Mouse (Mus musculus): ENCODE measurements at regions not wholly inside any gene's neighbourhood (a gene's known extent, or its start where the extent isn't known, plus 50 kb on each side); places are given as distances from the start of the nearest gene placed in this dataset.

- WGBS = 68% methylated on average over 3 of the region's 3 CpGs
- ATAC-seq (ENCODE audit: insufficient read depth, low FRiP score, low read depth) = no peak
- Histone ChIP-seq H3K27me3 (replicated peaks) (no peaks in the 10 kb centered on the region), H3K36me3 (no peaks in the 10 kb centered on the region), H3K9ac (no peak overlapping the region), H3K4me1 (no peaks in the 10 kb centered on the region), H3K9me3 (no peaks in the 10 kb centered on the region), H3K27ac (no peak overlapping the region), H3K4me2 (no peak overlapping the region), H3K4me3 (replicated peaks) (no peak overlapping the region)
Observed at GRCm38 (mm10) chr10:118501571-118501970, 60.7 kb downstream of the Ifng start.

GRCm38 (mm10) chr10:118504811-118505210 lies 64.0 kb downstream of the Ifng start:
- no peak overlapping the region for H3K4me3 ChIP-seq (replicated peaks)
- no peak overlapping the region for H3K27ac ChIP-seq
- no peak overlapping the region for H3K4me2 ChIP-seq
- H3K9ac ChIP-seq = no peak overlapping the region
- 59% methylated on average over 4 of the region's 4 CpGs for WGBS
- H3K4me1 ChIP-seq = no peaks in the 10 kb centered on the region
- no peaks in the 10 kb centered on the region for H3K36me3 ChIP-seq
- H3K27me3 ChIP-seq (replicated peaks) = no peaks in the 10 kb centered on the region
- no peak for ATAC-seq (ENCODE audit: insufficient read depth, low FRiP score, low read depth)
- no peaks in the 10 kb centered on the region for H3K9me3 ChIP-seq

- ATAC-seq (ENCODE audit: insufficient read depth, low FRiP score, low read depth) = no peak
- H3K4me1 ChIP-seq = no peaks in the 10 kb centered on the region
- 66% methylated on average over 4 of the region's 4 CpGs for WGBS
- H3K36me3 ChIP-seq = no peaks in the 10 kb centered on the region
- no peaks in the 10 kb centered on the region for H3K9me3 ChIP-seq
- no peak overlapping the region for H3K4me2 ChIP-seq
- H3K4me3 ChIP-seq (replicated peaks) = no peak overlapping the region
- H3K27me3 ChIP-seq (replicated peaks) = no peaks in the 10 kb centered on the region
- H3K9ac ChIP-seq = no peak overlapping the region
- H3K27ac ChIP-seq = no peak overlapping the region
Observed at GRCm38 (mm10) chr10:118506154-118506553, 65.3 kb downstream of the Ifng start.

GRCm38 (mm10) chr10:118507630-118508029 lies 66.8 kb downstream of the Ifng start:
- no peaks in the 10 kb centered on the region for H3K27me3 ChIP-seq (replicated peaks)
- H3K4me3 ChIP-seq (replicated peaks) = no peak overlapping the region
- no peak for ATAC-seq (ENCODE audit: insufficient read depth, low FRiP score, low read depth)
- no peaks in the 10 kb centered on the region for H3K4me1 ChIP-seq
- H3K4me2 ChIP-seq = no peak overlapping the region
- no peak overlapping the region for H3K9ac ChIP-seq
- H3K36me3 ChIP-seq = no peaks in the 10 kb centered on the region
- H3K27ac ChIP-seq = no peak overlapping the region
- no peaks in the 10 kb centered on the region for H3K9me3 ChIP-seq
- 50% methylated on average over 2 of the region's 2 CpGs for WGBS

DNA sequence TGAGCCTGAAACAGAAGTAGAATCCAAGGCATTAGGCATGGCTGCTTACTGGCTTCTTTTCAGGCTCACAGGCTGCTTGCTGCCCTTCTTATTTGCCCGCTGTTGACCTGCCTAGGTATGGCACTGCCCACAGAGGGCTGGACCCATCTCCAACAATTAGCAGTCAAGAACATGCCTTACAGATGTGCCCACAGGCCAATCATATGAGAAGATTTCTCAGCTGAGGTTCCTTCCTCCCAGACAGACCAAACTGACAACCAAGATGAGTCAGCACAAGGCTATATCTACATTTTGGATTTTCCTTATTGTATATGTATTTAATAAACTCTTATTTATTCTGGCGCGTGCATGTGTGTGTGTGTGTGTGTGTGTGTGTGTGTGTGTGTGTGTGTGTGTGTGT lies 76.0 kb downstream of the Ifng start:
- WGBS = 86% methylated on average over 3 of the region's 3 CpGs
- Histone ChIP-seq H3K4me3 (replicated peaks) (no peak overlapping the region), H3K36me3 (no peaks in the 10 kb centered on the region), H3K27ac (no peak overlapping the region), H3K9me3 (no peaks in the 10 kb centered on the region), H3K4me2 (no peak overlapping the region), H3K4me1 (no peaks in the 10 kb centered on the region), H3K9ac (no peak overlapping the region), H3K27me3 (replicated peaks) (no peaks in the 10 kb centered on the region)
- no peak for ATAC-seq (ENCODE audit: insufficient read depth, low FRiP score, low read depth)

DNA sequence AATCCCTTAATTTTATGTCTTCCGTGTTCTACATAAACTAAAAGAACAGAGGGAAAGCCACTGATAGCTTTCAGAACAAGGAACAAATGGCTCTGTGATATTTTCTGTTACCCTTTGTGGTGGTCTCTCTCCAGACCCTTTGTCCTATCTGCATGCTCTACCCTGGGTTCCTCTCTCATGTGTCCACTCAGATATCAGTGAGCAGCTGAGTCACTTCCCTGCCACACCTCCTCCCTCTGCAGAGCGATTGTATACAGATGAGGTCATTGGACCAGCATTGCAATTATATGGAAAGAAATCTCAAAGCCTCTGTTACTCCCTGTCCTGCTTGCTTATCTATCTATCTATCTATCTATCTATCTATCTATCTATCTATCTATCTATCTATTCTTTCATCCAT lies 77.1 kb downstream of the Ifng start:
- Histone ChIP-seq H3K4me3 (replicated peaks) (no peak overlapping the region), H3K36me3 (no peaks in the 10 kb centered on the region), H3K4me1 (no peaks in the 10 kb centered on the region), H3K9ac (no peak overlapping the region), H3K9me3 (no peaks in the 10 kb centered on the region), H3K27ac (no peak overlapping the region), H3K4me2 (no peak overlapping the region), H3K27me3 (replicated peaks) (no peaks in the 10 kb centered on the region)
- ATAC-seq (ENCODE audit: insufficient read depth, low FRiP score, low read depth) = no peak
- WGBS = 63% methylated on average over 2 of the region's 2 CpGs

DNA sequence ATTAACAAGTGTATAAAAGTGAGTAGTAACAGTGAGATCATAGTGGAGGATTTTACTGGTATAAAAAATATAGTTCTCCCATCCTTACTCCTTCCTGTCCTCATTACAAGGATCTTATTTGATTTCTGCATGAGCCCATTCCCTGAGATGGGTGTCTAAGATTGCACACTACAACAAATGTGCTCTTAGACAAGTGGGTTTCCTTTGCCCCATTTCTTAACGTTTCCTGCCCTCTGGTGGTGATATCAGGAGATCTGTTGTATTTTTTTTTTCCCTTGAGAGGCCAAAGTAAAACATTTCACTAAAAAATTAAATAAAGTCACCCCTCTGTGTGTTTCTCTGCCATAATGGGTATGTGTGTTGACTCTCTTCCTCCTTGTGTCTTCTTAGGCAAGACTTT lies 105.1 kb downstream of the Ifng start:
- no peak overlapping the region for H3K4me2 ChIP-seq
- H3K27ac ChIP-seq = no peak overlapping the region
- H3K27me3 ChIP-seq (replicated peaks) = no peaks in the 10 kb centered on the region
- H3K36me3 ChIP-seq = no peaks in the 10 kb centered on the region
- H3K4me3 ChIP-seq (replicated peaks) = no peak overlapping the region
- H3K9me3 ChIP-seq = no peaks in the 10 kb centered on the region
- ATAC-seq (ENCODE audit: insufficient read depth, low FRiP score, low read depth) = no peak
- no peaks in the 10 kb centered on the region for H3K4me1 ChIP-seq
- WGBS = 15% methylated on average over 1 of the region's 1 CpGs
- H3K9ac ChIP-seq = no peak overlapping the region

DNA sequence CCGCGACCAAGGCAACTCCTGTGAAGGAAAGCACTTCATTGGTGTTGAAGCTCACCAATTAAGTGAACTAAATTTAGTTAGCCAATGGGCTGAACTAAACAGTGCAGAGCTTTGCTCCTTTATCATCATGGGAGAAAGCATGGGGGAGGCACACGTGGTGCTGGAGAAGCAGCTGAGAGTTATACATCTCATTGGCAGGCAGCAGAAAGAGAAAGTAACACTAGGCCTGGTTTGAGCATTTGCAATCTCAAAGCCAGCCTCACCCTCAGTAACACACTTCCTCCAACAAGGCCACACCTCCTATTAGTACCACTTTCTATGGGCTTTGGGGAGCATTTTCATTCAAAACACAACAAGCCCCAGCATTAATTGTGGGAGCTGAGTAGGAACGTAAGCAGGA lies 109.4 kb downstream of the Ifng start:
- H3K9me3 ChIP-seq = no peaks in the 10 kb centered on the region
- no peak for ATAC-seq (ENCODE audit: insufficient read depth, low FRiP score, low read depth)

DNA sequence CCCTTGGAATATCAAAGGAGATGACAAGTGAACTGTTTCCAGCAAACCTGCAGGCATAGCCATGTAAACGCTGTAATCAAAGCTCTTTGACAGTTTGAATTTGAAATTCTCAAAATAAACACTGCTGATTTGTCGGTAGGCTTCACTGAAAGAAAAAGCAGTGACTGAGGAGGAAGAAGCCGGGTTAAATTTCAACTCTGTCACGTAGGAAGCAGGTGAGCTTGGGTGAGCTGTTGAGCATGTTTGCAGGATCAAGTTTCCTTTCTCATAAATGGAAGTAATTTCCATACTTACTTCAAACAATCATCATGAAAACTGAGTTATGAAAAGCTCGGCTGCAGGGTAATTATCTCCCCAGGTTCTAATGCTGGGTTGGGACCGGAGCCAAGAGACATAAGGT lies 118.0 kb downstream of the Ifng start:
- H3K4me1 ChIP-seq = no peaks in the 10 kb centered on the region
- H3K9me3 ChIP-seq = no peaks in the 10 kb centered on the region
- 42% methylated on average over 6 of the region's 6 CpGs for WGBS
- no peak overlapping the region for H3K9ac ChIP-seq
- no peak for ATAC-seq (ENCODE audit: insufficient read depth, low FRiP score, low read depth)
- no peaks in the 10 kb centered on the region for H3K36me3 ChIP-seq
- no peaks in the 10 kb centered on the region for H3K27me3 ChIP-seq (replicated peaks)
- no peak overlapping the region for H3K4me2 ChIP-seq
- H3K4me3 ChIP-seq (replicated peaks) = no peak overlapping the region
- no peak overlapping the region for H3K27ac ChIP-seq

More for the DNA sequence above, 109.4 kb downstream of the Ifng start:
- no peaks in the 10 kb centered on the region for H3K36me3 ChIP-seq
- H3K4me3 ChIP-seq (replicated peaks) = no peak overlapping the region
- 82% methylated on average over 4 of the region's 4 CpGs for WGBS
- H3K27me3 ChIP-seq (replicated peaks) = no peaks in the 10 kb centered on the region
- no peak overlapping the region for H3K9ac ChIP-seq
- no peak overlapping the region for H3K4me2 ChIP-seq
- no peaks in the 10 kb centered on the region for H3K4me1 ChIP-seq
- no peak overlapping the region for H3K27ac ChIP-seq

DNA sequence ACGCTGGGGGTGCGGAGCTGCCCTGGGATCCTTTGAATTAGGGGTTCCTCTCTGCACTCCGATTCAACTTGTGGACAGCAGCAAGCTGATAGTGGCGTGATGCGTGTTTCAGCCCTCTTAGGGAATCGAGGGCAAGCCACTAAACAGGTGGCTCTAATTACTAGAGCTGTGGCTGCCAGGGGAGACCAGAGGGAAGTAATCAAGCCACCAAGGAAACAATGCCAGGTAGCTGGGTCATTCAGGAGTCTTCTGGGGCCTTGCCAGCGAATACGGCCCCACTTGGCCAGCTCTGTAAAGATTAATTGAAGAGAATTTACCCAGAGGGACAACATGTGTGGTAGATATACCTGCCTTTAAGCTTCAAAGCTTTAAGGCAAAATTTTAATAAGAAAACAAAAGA lies 123.2 kb downstream of the Ifng start:
- Histone ChIP-seq H3K4me3 (replicated peaks) (no peak overlapping the region), H3K27me3 (replicated peaks) (no peaks in the 10 kb centered on the region), H3K4me2 (no peak overlapping the region), H3K4me1 (no peaks in the 10 kb centered on the region), H3K27ac (no peak overlapping the region), H3K36me3 (no peaks in the 10 kb centered on the region), H3K9ac (no peak overlapping the region), H3K9me3 (no peaks in the 10 kb centered on the region)
- ATAC-seq (ENCODE audit: insufficient read depth, low FRiP score, low read depth) = no peak
- 81% methylated on average over 8 of the region's 8 CpGs for WGBS

DNA sequence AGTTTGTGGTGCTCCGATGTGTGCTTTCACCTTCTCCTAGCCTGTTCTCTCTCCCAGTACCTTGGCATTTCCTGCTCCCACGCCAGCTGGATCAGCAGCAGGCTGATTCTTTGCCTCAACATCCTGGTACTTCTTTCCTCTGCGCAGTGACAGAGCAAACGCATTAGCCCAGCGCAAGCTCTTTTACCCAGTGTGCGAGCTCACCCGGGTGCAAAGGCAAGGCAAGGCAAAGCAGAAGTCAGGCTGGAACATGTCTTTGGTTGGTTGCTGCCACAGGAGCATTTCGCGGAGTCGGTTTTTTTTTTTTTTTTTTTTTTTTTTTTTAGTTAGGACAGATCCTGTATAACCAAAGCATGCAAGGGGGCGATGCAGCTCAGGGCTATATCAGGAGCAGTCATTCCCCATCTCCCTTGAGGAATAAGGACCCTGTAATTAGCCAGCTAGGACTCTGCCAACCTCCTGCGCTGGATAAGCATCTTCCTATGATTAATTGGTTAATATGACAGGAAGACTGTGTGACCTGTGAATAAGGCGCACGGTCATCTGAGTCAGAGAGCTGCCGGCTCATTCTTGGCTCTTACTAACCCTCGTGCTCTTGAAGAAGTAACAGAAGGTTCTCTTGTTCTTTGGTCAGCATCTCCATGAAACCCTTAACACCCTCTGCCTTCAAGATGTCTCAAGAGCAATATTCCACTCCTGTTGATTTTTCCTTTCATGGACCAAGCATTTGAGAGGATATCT lies 123.9 kb downstream of the Ifng start:
- 72% methylated on average over 16 of the region's 16 CpGs for WGBS
- Histone ChIP-seq H3K4me3 (replicated peaks) (no peak overlapping the region), H3K27me3 (replicated peaks) (no peaks in the 10 kb centered on the region), H3K36me3 (no peaks in the 10 kb centered on the region), H3K27ac (no peak overlapping the region), H3K9ac (no peak overlapping the region), H3K4me1 (no peaks in the 10 kb centered on the region), H3K9me3 (no peaks in the 10 kb centered on the region), H3K4me2 (no peak overlapping the region)
- ATAC-seq (ENCODE audit: insufficient read depth, low FRiP score, low read depth) = no peak

DNA sequence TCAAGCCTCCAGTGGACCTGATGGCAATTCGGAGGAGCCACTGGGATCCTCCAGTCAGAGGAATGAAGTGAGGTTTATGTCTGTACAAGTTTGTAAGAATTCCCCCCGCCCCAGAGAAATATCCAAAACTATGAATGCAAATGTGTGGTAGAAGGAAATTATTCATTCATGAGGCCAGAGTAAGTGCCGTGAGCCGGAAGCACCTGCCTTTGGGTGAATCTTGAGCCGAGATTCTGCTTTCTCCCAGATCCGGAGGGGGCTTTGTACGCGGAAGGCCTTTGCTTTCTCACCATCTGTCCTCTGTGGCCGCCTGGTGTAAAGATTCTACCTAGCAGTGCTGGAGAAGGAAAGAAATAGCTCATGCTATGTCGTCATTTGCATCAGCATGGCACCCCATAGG lies 127.8 kb downstream of the Ifng start:
- H3K27me3 ChIP-seq (replicated peaks) = no peaks in the 10 kb centered on the region
- no peak overlapping the region for H3K4me2 ChIP-seq
- no peaks in the 10 kb centered on the region for H3K4me1 ChIP-seq
- H3K36me3 ChIP-seq = no peaks in the 10 kb centered on the region
- H3K4me3 ChIP-seq (replicated peaks) = no peak overlapping the region
- no peak for ATAC-seq (ENCODE audit: insufficient read depth, low FRiP score, low read depth)
- no peak overlapping the region for H3K9ac ChIP-seq
- WGBS = 87% methylated on average over 10 of the region's 10 CpGs
- H3K9me3 ChIP-seq = no peaks in the 10 kb centered on the region
- H3K27ac ChIP-seq = no peak overlapping the region

DNA sequence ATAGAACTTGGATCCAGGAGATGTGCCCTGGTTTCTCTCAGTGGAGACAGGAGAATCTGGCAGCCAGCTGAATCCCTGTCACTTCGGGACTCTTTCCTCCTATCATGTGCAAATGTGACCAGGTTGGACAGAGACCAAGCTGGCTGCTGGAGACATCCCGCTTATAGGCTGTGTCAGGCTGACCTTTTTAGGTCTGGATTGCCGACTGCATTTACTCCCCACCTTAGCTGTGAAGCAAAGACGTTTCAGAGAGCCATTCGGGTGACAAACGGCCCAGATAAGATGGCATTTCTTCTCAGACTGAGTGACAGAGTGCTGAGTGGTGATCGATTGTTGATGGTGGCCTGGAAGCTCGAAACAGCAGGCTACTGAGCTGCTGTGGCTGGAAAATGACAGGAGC lies 128.6 kb downstream of the Ifng start:
- no peak for ATAC-seq (ENCODE audit: insufficient read depth, low FRiP score, low read depth)
- WGBS = 25% methylated on average over 8 of the region's 8 CpGs
- Histone ChIP-seq H3K9ac (no peak overlapping the region), H3K36me3 (no peaks in the 10 kb centered on the region), H3K27ac (no peak overlapping the region), H3K4me3 (replicated peaks) (no peak overlapping the region), H3K4me1 (no peaks in the 10 kb centered on the region), H3K9me3 (no peaks in the 10 kb centered on the region), H3K4me2 (no peak overlapping the region), H3K27me3 (replicated peaks) (no peaks in the 10 kb centered on the region)
